Comparison of ENCODE assay signal across 19 mouse cellular contexts in genomic region chr6:108491969-108492368, GRCm38 (mm10).
DNase-seq lines count a peak whose midpoint lies in the region; ATAC-seq lines count a peak whose summit lies in the region.
"Had no signal": no experiment of that assay in that cellular context is flagged by ENCODE, and none has a peak within 500 bp of the region (broad histone marks: within the 10 kb centered on the region; RNA-seq: fewer than 3 reads in every experiment).

No protein-coding gene starts in this region.

- no peak overlapping the region for H3K4me2 ChIP-seq in heart, embryonic 15.5 days

- ATAC-seq in heart, embryonic 15.5 days (replicated peaks; ENCODE audit: insufficient number of reproducible peaks, insufficient read depth, low FRiP score, low read depth) = no peak
- ATAC-seq: liver, postnatal 0 days; midbrain, embryonic 16.5 days; Patski had no signal

- H3K36me3 ChIP-seq in heart, embryonic 15.5 days = peaks cover 33% of the 10 kb centered on the region

- H3K9ac ChIP-seq in heart, embryonic 15.5 days = no peak overlapping the region
- H3K9ac ChIP-seq: liver, postnatal 0 days had no signal

- 35% methylated on average over 1 of the region's 1 CpGs for WGBS in heart, embryonic 15.5 days

- intact Hi-C loops in heart, postnatal 14 days (cut with DNase I) = no loop called here

- no peak overlapping the region for H3K4me3 ChIP-seq in heart, embryonic 15.5 days

- H3K4me1 ChIP-seq in heart, embryonic 15.5 days (replicated peaks) = peaks cover 15% of the 10 kb centered on the region

- peak overlapping the region; percentile 3; the same call in 1 of the 2 replicates for H3K27ac ChIP-seq in heart, embryonic 15.5 days

- no peaks in the 10 kb centered on the region for H3K9me3 ChIP-seq in heart, embryonic 15.5 days (replicated peaks)

- H3K27me3 ChIP-seq in heart, embryonic 15.5 days = no peaks in the 10 kb centered on the region
- H3K27me3 ChIP-seq: Patski had no signal

- peak; percentile 37 to 76 for DNase-seq in adrenal gland, adult (ENCODE audit: inconsistent age in 2 of 2, low spot score in 1 of 2)
- DNase-seq in adrenal gland, adult 18-20 months (ENCODE audit: low spot score in 2 of 2) = no peak
- no peak for DNase-seq in heart, postnatal 14 days
- peak; percentile 30 for DNase-seq in lung, postnatal 36 days
- no peak for DNase-seq in lung, postnatal 10 days
- DNase-seq in thymus, postnatal 36 days = no peak
- DNase-seq in urinary bladder, adult 2 months (ENCODE audit: low spot score) = no peak
- DNase-seq: adrenal gland, postnatal 14 days; cerebellum, adult 9-11 months; gastrocnemius, postnatal 10 days; kidney, adult 2 months; kidney, postnatal 14 days; left cerebral cortex, postnatal 4 days; liver, postnatal 0 days; lung, postnatal 4 days; right cerebral cortex, postnatal 25 days had no signal

Comparison
In these comparisons a context has a peak if more than half of its experiments do, and no peak if none do; other contexts are left out.
1. DNase-seq: peak in adrenal gland, adult (2 of 2) and lung, postnatal 36 days (single experiment); none in adrenal gland, adult 18-20 months (0 of 2), heart, postnatal 14 days (0 of 2), lung, postnatal 10 days (single experiment), thymus, postnatal 36 days (0 of 2) and urinary bladder, adult 2 months (single experiment).